Mouse (Mus musculus): ENCODE data around the gene Kcnc3. TPM values are rescaled to one million over a fixed set of nuclear protein-coding genes. Genes with fewer than 3 reads are reported as not detected.

Gene Kcnc3
- total and polyA plus RNA-seq, 2 experiments: 0.37 to 4.6 TPM

GRCm38 (mm10) chr7:44625241-44626067 lies 35.0 kb downstream of the Kcnc3 start:
- Histone ChIP-seq H3K27ac (replicated peaks; ENCODE audit: insufficient read depth, low read depth, low read length) (no peak overlapping the region), H3K27me3 (ENCODE audit: control insufficient read depth, insufficient read depth, low read length) (no peaks in the 10 kb centered on the region), H3K79me2 (ENCODE audit: control insufficient read depth, insufficient read depth, low read length) (no peaks in the 10 kb centered on the region), H3K36me3 (ENCODE audit: control insufficient read depth, insufficient read depth, low read length) (peaks cover 6% of the 10 kb centered on the region; the same call in 1 of the 2 replicates), H3K9ac (ENCODE audit: low read depth, low read length) (no peak overlapping the region), H3K4me1 (ENCODE audit: control insufficient read depth, insufficient read depth, low read length) (no peaks in the 10 kb centered on the region), H3K4me3 (ENCODE audit: insufficient read depth, low read depth, low read length) (no peak overlapping the region)
- DNase-seq (ENCODE audit: extremely low read depth, low read depth, low spot score): no peak
- TF ChIP-seq POLR2A (IDR thresholded peaks at IDR 0.05; ENCODE audit: extremely low read depth, insufficient read depth, low read length) (no peak), CTCF (IDR thresholded peaks at IDR 0.05; ENCODE audit: low read depth, low read length) (no peak)
- 90% methylated on average over 13 of the region's 13 CpGs for WGBS

GRCm38 (mm10) chr7:44626068-44626385 lies 35.6 kb downstream of the Kcnc3 start:
- 70% methylated on average over 1 of the region's 1 CpGs for WGBS
- Histone ChIP-seq H3K79me2 (ENCODE audit: control insufficient read depth, insufficient read depth, low read length) (no peaks in the 10 kb centered on the region), H3K4me1 (ENCODE audit: control insufficient read depth, insufficient read depth, low read length) (no peaks in the 10 kb centered on the region), H3K36me3 (ENCODE audit: control insufficient read depth, insufficient read depth, low read length) (peaks cover 6% of the 10 kb centered on the region; the same call in 1 of the 2 replicates), H3K9ac (ENCODE audit: low read depth, low read length) (no peak overlapping the region), H3K4me3 (ENCODE audit: insufficient read depth, low read depth, low read length) (no peak overlapping the region), H3K27me3 (ENCODE audit: control insufficient read depth, insufficient read depth, low read length) (no peaks in the 10 kb centered on the region), H3K27ac (replicated peaks; ENCODE audit: insufficient read depth, low read depth, low read length) (no peak overlapping the region)
- DNase-seq (ENCODE audit: extremely low read depth, low read depth, low spot score): no peak
- TF ChIP-seq POLR2A (IDR thresholded peaks at IDR 0.05; ENCODE audit: extremely low read depth, insufficient read depth, low read length) (no peak), CTCF (IDR thresholded peaks at IDR 0.05; ENCODE audit: low read depth, low read length) (no peak; the same call in 1 of the 2 replicates)

- no peak for DNase-seq (ENCODE audit: extremely low read depth, low read depth, low spot score)
- H3K4me3 ChIP-seq (ENCODE audit: insufficient read depth, low read depth, low read length): no peak overlapping the region
- 86% methylated on average over 13 of the region's 13 CpGs for WGBS
- no peaks in the 10 kb centered on the region for H3K27me3 ChIP-seq (ENCODE audit: control insufficient read depth, insufficient read depth, low read length)
- no peaks in the 10 kb centered on the region for H3K79me2 ChIP-seq (ENCODE audit: control insufficient read depth, insufficient read depth, low read length)
- TF ChIP-seq POLR2A (IDR thresholded peaks at IDR 0.05; ENCODE audit: extremely low read depth, insufficient read depth, low read length) (no peak), CTCF (IDR thresholded peaks at IDR 0.05; ENCODE audit: low read depth, low read length) (no peak)
- H3K36me3 ChIP-seq (ENCODE audit: control insufficient read depth, insufficient read depth, low read length): peaks cover 6% of the 10 kb centered on the region; the same call in 1 of the 2 replicates
- H3K27ac ChIP-seq (replicated peaks; ENCODE audit: insufficient read depth, low read depth, low read length): no peak overlapping the region
- H3K9ac ChIP-seq (ENCODE audit: low read depth, low read length): no peak overlapping the region
- H3K4me1 ChIP-seq (ENCODE audit: control insufficient read depth, insufficient read depth, low read length): no peaks in the 10 kb centered on the region
Observed at GRCm38 (mm10) chr7:44626966-44627365, 36.5 kb downstream of the Kcnc3 start.

GRCm38 (mm10) chr7:44628402-44629034 lies 38.1 kb downstream of the Kcnc3 start:
- no peak for DNase-seq (ENCODE audit: extremely low read depth, low read depth, low spot score)
- TF ChIP-seq POLR2A (IDR thresholded peaks at IDR 0.05; ENCODE audit: extremely low read depth, insufficient read depth, low read length): no peak
- no peak for TF ChIP-seq CTCF (IDR thresholded peaks at IDR 0.05; ENCODE audit: low read depth, low read length)
- WGBS: 91% methylated on average over 15 of the region's 15 CpGs
- Histone ChIP-seq H3K36me3 (ENCODE audit: control insufficient read depth, insufficient read depth, low read length) (peaks cover 2% of the 10 kb centered on the region; the same call in 1 of the 2 replicates), H3K4me1 (ENCODE audit: control insufficient read depth, insufficient read depth, low read length) (no peaks in the 10 kb centered on the region), H3K27me3 (ENCODE audit: control insufficient read depth, insufficient read depth, low read length) (no peaks in the 10 kb centered on the region), H3K79me2 (ENCODE audit: control insufficient read depth, insufficient read depth, low read length) (no peaks in the 10 kb centered on the region), H3K27ac (replicated peaks; ENCODE audit: insufficient read depth, low read depth, low read length) (no peak overlapping the region), H3K4me3 (ENCODE audit: insufficient read depth, low read depth, low read length) (no peak overlapping the region), H3K9ac (ENCODE audit: low read depth, low read length) (no peak overlapping the region)

GRCm38 (mm10) chr7:44630437-44630836 lies 40.0 kb downstream of the Kcnc3 start:
- Histone ChIP-seq H3K36me3 (ENCODE audit: control insufficient read depth, insufficient read depth, low read length) (peaks cover 2% of the 10 kb centered on the region; the same call in 1 of the 2 replicates), H3K4me1 (ENCODE audit: control insufficient read depth, insufficient read depth, low read length) (no peaks in the 10 kb centered on the region), H3K27me3 (ENCODE audit: control insufficient read depth, insufficient read depth, low read length) (no peaks in the 10 kb centered on the region), H3K27ac (replicated peaks; ENCODE audit: insufficient read depth, low read depth, low read length) (no peak overlapping the region), H3K4me3 (ENCODE audit: insufficient read depth, low read depth, low read length) (no peak overlapping the region), H3K79me2 (ENCODE audit: control insufficient read depth, insufficient read depth, low read length) (no peaks in the 10 kb centered on the region), H3K9ac (ENCODE audit: low read depth, low read length) (no peak overlapping the region)
- no peak for TF ChIP-seq POLR2A (IDR thresholded peaks at IDR 0.05; ENCODE audit: extremely low read depth, insufficient read depth, low read length)
- no peak for TF ChIP-seq CTCF (IDR thresholded peaks at IDR 0.05; ENCODE audit: low read depth, low read length)
- DNase-seq (ENCODE audit: extremely low read depth, low read depth, low spot score): no peak
- 75% methylated on average over 13 of the region's 13 CpGs for WGBS
